Mouse (Mus musculus): ENCODE measurements around the gene Mettl16. TPM values are rescaled to one million over a fixed set of nuclear protein-coding genes. Genes with fewer than 3 reads are reported as not detected.
"Not testable (repeated sequence)": the region's sequence is repeated elsewhere in the genome, so short reads cannot be mapped to it uniquely, and the experiment has no call there.

The Mettl16 gene
- polyA plus RNA-seq, 1 experiment from 2014 or later = 33.0 TPM

GRCm38 (mm10) chr11:74808251-74808853 lies 37.7 kb downstream of the Mettl16 start:
- no peaks in the 10 kb centered on the region for H3K27me3 ChIP-seq (ENCODE audit: control insufficient read depth, insufficient read depth, low read length)
- 84% methylated on average over 6 of the region's 6 CpGs for WGBS

DNA sequence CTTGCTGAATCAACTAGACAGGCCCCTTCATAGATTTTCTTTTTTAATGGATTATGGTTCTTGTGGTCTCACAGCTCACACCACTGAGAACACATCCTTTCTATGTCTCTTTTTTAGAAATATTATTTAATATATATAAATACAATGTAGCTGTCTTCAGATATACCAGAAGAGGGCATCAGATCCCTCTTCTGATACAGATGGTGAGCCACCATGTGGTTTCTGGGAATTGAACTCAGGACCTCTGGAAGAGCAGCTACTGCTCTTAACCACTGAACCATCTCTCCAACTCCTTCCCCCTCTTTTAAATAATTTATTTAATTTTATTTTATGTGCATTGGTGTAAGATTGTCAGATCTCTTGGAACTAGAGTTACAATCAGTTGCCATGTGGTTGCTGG lies 39.5 kb downstream of the Mettl16 start:
- Histone ChIP-seq H3K36me3 (ENCODE audit: control insufficient read depth, insufficient read depth) (peaks cover 12% of the 10 kb centered on the region), H3K4me1 (ENCODE audit: control insufficient read depth, insufficient read depth, low read length) (peaks cover 4% of the 10 kb centered on the region; the same call in 1 of the 2 replicates), H3K4me3 (ENCODE audit: low read length) (no peak overlapping the region), H3K27ac (ENCODE audit: low read length) (no peak overlapping the region), H3K4me2 (ENCODE audit: low read depth, low read length) (no peak overlapping the region), H3K9ac (ENCODE audit: low read length) (no peak overlapping the region), H3K27me3 (ENCODE audit: control insufficient read depth, insufficient read depth, low read length) (no peaks in the 10 kb centered on the region), H3K9me3 (replicated peaks; ENCODE audit: control insufficient read depth, low read length) (no peaks in the 10 kb centered on the region)
- ATAC-seq (replicated peaks; ENCODE audit: extremely low read depth, insufficient read depth, low FRiP score) = no peak

More at GRCm38 (mm10) chr11:74808251-74808853, 37.7 kb downstream of the Mettl16 start:
- H3K27ac ChIP-seq (ENCODE audit: low read length) = no peak overlapping the region
- peaks cover 4% of the 10 kb centered on the region; the same call in 1 of the 2 replicates for H3K4me1 ChIP-seq (ENCODE audit: control insufficient read depth, insufficient read depth, low read length)
- H3K9ac ChIP-seq (ENCODE audit: low read length) = no peak overlapping the region
- no peaks in the 10 kb centered on the region for H3K9me3 ChIP-seq (replicated peaks; ENCODE audit: control insufficient read depth, low read length)
- ATAC-seq (replicated peaks; ENCODE audit: extremely low read depth, insufficient read depth, low FRiP score) = no peak
- H3K36me3 ChIP-seq (ENCODE audit: control insufficient read depth, insufficient read depth) = peaks cover 20% of the 10 kb centered on the region
- no peak overlapping the region for H3K4me2 ChIP-seq (ENCODE audit: low read depth, low read length)
- no peak overlapping the region for H3K4me3 ChIP-seq (ENCODE audit: low read length)

DNA sequence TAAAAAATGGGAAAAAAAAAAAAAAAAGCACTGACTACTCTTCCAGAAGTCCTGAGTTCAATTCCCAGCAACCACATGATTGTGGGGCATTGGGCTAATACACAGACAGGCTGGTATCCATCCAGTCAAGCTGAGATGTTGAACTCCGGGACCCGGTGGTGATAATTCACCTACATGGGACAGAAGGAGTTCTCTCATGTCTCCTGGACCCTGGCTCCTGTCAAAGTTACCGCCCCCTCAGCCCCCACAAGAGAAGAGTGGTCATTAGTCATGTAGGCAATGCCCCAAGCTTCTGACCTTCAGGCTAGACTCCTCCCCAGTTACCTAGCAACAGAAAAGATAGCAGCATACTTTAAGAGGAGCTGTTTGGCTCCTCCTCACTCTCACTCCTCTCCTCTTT lies 40.4 kb downstream of the Mettl16 start:
- H3K4me2 ChIP-seq (ENCODE audit: low read depth, low read length); H3K27ac ChIP-seq (ENCODE audit: low read length); H3K27me3 ChIP-seq (ENCODE audit: control insufficient read depth, insufficient read depth, low read length); ATAC-seq (replicated peaks; ENCODE audit: extremely low read depth, insufficient read depth, low FRiP score); H3K4me1 ChIP-seq (ENCODE audit: control insufficient read depth, insufficient read depth, low read length); H3K9me3 ChIP-seq (replicated peaks; ENCODE audit: control insufficient read depth, low read length); H3K9ac ChIP-seq (ENCODE audit: low read length); H3K4me3 ChIP-seq (ENCODE audit: low read length): not testable (repeated sequence)
- peaks cover 11% of the 10 kb centered on the region for H3K36me3 ChIP-seq (ENCODE audit: control insufficient read depth, insufficient read depth)
- WGBS = 43% methylated on average over 3 of the region's 3 CpGs

DNA sequence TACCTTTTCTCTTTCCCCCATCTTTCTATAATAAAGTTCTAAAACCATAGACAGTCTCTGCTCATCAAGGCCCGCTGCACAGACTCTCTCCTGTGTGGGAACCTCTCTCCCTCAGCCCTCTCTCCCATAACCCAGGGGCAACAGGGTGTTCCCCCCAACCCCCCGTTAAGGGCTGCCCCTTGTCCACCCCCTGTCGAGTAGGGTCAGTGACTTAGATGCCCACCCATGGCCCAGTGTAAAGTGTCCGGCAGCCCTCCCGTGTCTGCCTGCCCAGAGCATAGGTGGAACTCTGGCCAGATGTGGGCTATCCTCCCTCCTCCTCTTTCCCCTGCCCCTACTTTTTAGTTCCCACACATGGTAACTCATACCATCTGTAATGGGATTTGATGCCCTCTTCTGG lies 40.9 kb downstream of the Mettl16 start:
- Histone ChIP-seq H3K9ac (ENCODE audit: low read length) (no peak overlapping the region), H3K36me3 (ENCODE audit: control insufficient read depth, insufficient read depth) (peaks cover 6% of the 10 kb centered on the region), H3K9me3 (replicated peaks; ENCODE audit: control insufficient read depth, low read length) (no peaks in the 10 kb centered on the region), H3K4me1 (ENCODE audit: control insufficient read depth, insufficient read depth, low read length) (peaks cover 4% of the 10 kb centered on the region; the same call in 1 of the 2 replicates), H3K4me2 (ENCODE audit: low read depth, low read length) (no peak overlapping the region), H3K4me3 (ENCODE audit: low read length) (no peak overlapping the region), H3K27me3 (ENCODE audit: control insufficient read depth, insufficient read depth, low read length) (no peaks in the 10 kb centered on the region), H3K27ac (ENCODE audit: low read length) (no peak overlapping the region)
- no peak for ATAC-seq (replicated peaks; ENCODE audit: extremely low read depth, insufficient read depth, low FRiP score)
- 59% methylated on average over 5 of the region's 5 CpGs for WGBS

DNA sequence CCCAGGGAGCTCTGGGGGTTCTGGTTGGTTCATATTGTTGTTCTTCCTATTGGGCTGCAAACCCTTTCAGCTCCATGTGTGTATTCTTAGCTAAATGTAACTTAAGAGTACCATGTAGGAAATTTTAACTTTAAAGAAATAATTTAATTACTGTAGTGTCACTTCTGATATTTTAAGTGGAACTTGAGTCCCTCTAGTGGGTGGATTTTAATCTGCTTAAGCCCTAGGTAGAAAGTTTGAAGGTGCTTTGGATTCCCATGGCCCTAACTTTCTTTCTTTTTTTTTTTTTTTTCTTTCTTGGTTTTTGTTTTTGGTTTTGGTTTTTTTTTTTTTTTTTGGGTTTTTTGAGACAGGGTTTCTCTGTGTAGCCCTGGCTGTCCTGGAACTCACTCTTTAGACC lies 45.2 kb downstream of the Mettl16 start:
- no peak for ATAC-seq (replicated peaks; ENCODE audit: extremely low read depth, insufficient read depth, low FRiP score)

DNA sequence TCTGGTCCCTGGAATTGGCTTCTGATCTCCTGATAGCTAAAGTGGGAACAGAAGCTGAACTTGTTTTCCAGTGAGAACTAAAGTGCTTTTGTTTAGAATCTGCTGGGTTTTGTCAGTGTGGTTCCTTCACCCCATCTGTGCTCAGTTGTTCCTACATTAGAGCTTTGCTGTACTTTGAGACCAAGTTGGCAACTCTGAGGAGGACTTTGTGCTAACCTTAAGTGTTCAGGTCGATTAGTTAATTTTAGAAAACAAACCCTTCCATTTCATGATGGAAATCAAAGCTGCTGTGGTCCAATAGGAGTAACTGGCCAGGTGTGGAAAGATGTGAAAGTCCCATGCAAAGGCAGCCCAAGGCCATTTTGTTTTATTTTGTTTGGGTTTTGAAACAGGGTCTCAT lies 50.3 kb downstream of the Mettl16 start:
- no peaks in the 10 kb centered on the region for H3K4me1 ChIP-seq (ENCODE audit: control insufficient read depth, insufficient read depth, low read length)
- no peak overlapping the region for H3K4me3 ChIP-seq (ENCODE audit: low read length)
- peaks cover 16% of the 10 kb centered on the region for H3K36me3 ChIP-seq (ENCODE audit: control insufficient read depth, insufficient read depth)
- no peak overlapping the region for H3K9ac ChIP-seq (ENCODE audit: low read length)
- H3K9me3 ChIP-seq (replicated peaks; ENCODE audit: control insufficient read depth, low read length) = no peaks in the 10 kb centered on the region
- ATAC-seq (replicated peaks; ENCODE audit: extremely low read depth, insufficient read depth, low FRiP score) = no peak
- no peaks in the 10 kb centered on the region for H3K27me3 ChIP-seq (ENCODE audit: control insufficient read depth, insufficient read depth, low read length)
- no peak overlapping the region for H3K4me2 ChIP-seq (ENCODE audit: low read depth, low read length)
- WGBS = 55% methylated on average over 1 of the region's 1 CpGs
- H3K27ac ChIP-seq (ENCODE audit: low read length) = no peak overlapping the region

More for the DNA sequence above, 45.2 kb downstream of the Mettl16 start:
- Histone ChIP-seq H3K36me3 (ENCODE audit: control insufficient read depth, insufficient read depth) (peaks cover 13% of the 10 kb centered on the region), H3K9me3 (replicated peaks; ENCODE audit: control insufficient read depth, low read length) (no peaks in the 10 kb centered on the region), H3K4me2 (ENCODE audit: low read depth, low read length) (no peak overlapping the region), H3K27ac (ENCODE audit: low read length) (no peak overlapping the region), H3K4me1 (ENCODE audit: control insufficient read depth, insufficient read depth, low read length) (peaks cover 4% of the 10 kb centered on the region; the same call in 1 of the 2 replicates), H3K9ac (ENCODE audit: low read length) (no peak overlapping the region), H3K27me3 (ENCODE audit: control insufficient read depth, insufficient read depth, low read length) (no peaks in the 10 kb centered on the region), H3K4me3 (ENCODE audit: low read length) (no peak overlapping the region)

GRCm38 (mm10) chr11:74821463-74821862 lies 50.8 kb downstream of the Mettl16 start:
- Histone ChIP-seq H3K9ac (ENCODE audit: low read length) (no peak overlapping the region), H3K27ac (ENCODE audit: low read length) (no peak overlapping the region), H3K4me3 (ENCODE audit: low read length) (no peak overlapping the region), H3K27me3 (ENCODE audit: control insufficient read depth, insufficient read depth, low read length) (no peaks in the 10 kb centered on the region), H3K4me1 (ENCODE audit: control insufficient read depth, insufficient read depth, low read length) (no peaks in the 10 kb centered on the region), H3K36me3 (ENCODE audit: control insufficient read depth, insufficient read depth) (peaks cover 16% of the 10 kb centered on the region), H3K9me3 (replicated peaks; ENCODE audit: control insufficient read depth, low read length) (no peaks in the 10 kb centered on the region), H3K4me2 (ENCODE audit: low read depth, low read length) (no peak overlapping the region)
- 18% methylated on average over 1 of the region's 1 CpGs for WGBS
- no peak for ATAC-seq (replicated peaks; ENCODE audit: extremely low read depth, insufficient read depth, low FRiP score)

GRCm38 (mm10) chr11:74822746-74823440 lies 52.3 kb downstream of the Mettl16 start:
- Histone ChIP-seq H3K27me3 (ENCODE audit: control insufficient read depth, insufficient read depth, low read length) (no peaks in the 10 kb centered on the region), H3K36me3 (ENCODE audit: control insufficient read depth, insufficient read depth) (peaks cover 4% of the 10 kb centered on the region), H3K4me3 (ENCODE audit: low read length) (no peak overlapping the region), H3K9me3 (replicated peaks; ENCODE audit: control insufficient read depth, low read length) (no peaks in the 10 kb centered on the region), H3K4me2 (ENCODE audit: low read depth, low read length) (no peak overlapping the region), H3K9ac (ENCODE audit: low read length) (no peak overlapping the region), H3K4me1 (ENCODE audit: control insufficient read depth, insufficient read depth, low read length) (peaks cover 1% of the 10 kb centered on the region), H3K27ac (ENCODE audit: low read length) (no peak overlapping the region)
- WGBS = 81% methylated on average over 7 of the region's 7 CpGs
- no peak for ATAC-seq (replicated peaks; ENCODE audit: extremely low read depth, insufficient read depth, low FRiP score)

DNA sequence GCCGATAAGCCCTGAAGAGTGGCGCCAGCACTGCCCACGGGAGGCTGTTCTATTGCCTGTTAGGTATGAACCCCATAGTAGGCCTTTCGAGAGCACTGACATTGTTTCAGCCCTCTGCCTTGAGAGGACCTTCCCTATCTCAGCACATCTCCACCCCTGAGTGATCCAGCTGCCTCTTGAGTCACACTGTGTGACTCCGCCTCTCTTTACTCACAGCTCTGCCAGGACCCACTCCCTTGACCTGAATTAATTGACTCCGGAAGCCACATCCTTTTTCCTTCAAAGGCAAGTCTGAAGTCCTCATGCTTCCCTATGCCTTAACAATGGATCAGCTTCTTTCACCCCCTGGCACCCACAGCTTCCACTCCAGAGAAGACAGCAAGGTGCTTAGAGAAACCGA lies 55.5 kb downstream of the Mettl16 start:
- H3K4me1 ChIP-seq (ENCODE audit: control insufficient read depth, insufficient read depth, low read length) = peaks cover 11% of the 10 kb centered on the region
- H3K36me3 ChIP-seq (ENCODE audit: control insufficient read depth, insufficient read depth) = 0 out of 2 replicates have a peak, but pooled peaks cover 3% of the 10 kb centered on the region
- no peaks in the 10 kb centered on the region for H3K27me3 ChIP-seq (ENCODE audit: control insufficient read depth, insufficient read depth, low read length)
- no peak overlapping the region for H3K4me3 ChIP-seq (ENCODE audit: low read length)
- 61% methylated on average over 7 of the region's 7 CpGs for WGBS
- no peak overlapping the region for H3K9ac ChIP-seq (ENCODE audit: low read length)
- no peak overlapping the region for H3K27ac ChIP-seq (ENCODE audit: low read length)
- no peak for ATAC-seq (replicated peaks; ENCODE audit: extremely low read depth, insufficient read depth, low FRiP score)
- H3K9me3 ChIP-seq (replicated peaks; ENCODE audit: control insufficient read depth, low read length) = no peaks in the 10 kb centered on the region
- no peak overlapping the region for H3K4me2 ChIP-seq (ENCODE audit: low read depth, low read length)

Measured in heart, embryonic 16.5 days (tissue).